28 mouse cellular contexts compared by ENCODE assay signal in genomic region chr1:110724900-110725299, GRCm38 (mm10).
"Had no signal": no experiment of that assay in that cellular context is flagged by ENCODE, and none has a peak within 500 bp of the region (broad histone marks: within the 10 kb centered on the region; RNA-seq: fewer than 3 reads in every experiment).

No protein-coding gene starts in this region.

- H3K4me1 ChIP-seq: embryonic facial prominence, embryonic 10.5 days; embryonic facial prominence, embryonic 12.5 days; embryonic facial prominence, embryonic 13.5 days; embryonic facial prominence, embryonic 15.5 days; forebrain, embryonic 10.5 days; forebrain, embryonic 12.5 days; forebrain, embryonic 13.5 days; forebrain, embryonic 15.5 days had no signal

- H3K36me3 ChIP-seq: embryonic facial prominence, embryonic 10.5 days; embryonic facial prominence, embryonic 12.5 days; embryonic facial prominence, embryonic 13.5 days; embryonic facial prominence, embryonic 15.5 days; forebrain, embryonic 10.5 days; forebrain, embryonic 12.5 days; forebrain, embryonic 15.5 days had no signal

- H3K4me3 ChIP-seq: embryonic facial prominence, embryonic 10.5 days; embryonic facial prominence, embryonic 12.5 days; embryonic facial prominence, embryonic 13.5 days; embryonic facial prominence, embryonic 15.5 days; erythroblast, embryonic 14.5 days; forebrain, embryonic 10.5 days; forebrain, embryonic 12.5 days; forebrain, embryonic 13.5 days; forebrain, embryonic 15.5 days; gastrocnemius, adult 2 months; heart, adult 2 months had no signal

- H3K27ac ChIP-seq: embryonic facial prominence, embryonic 10.5 days; embryonic facial prominence, embryonic 12.5 days; embryonic facial prominence, embryonic 13.5 days; embryonic facial prominence, embryonic 15.5 days; forebrain, embryonic 10.5 days; forebrain, embryonic 12.5 days; forebrain, embryonic 13.5 days; forebrain, embryonic 15.5 days; gastrocnemius, adult 2 months; heart, adult 2 months had no signal

- H3K27me3 ChIP-seq: embryonic facial prominence, embryonic 12.5 days; embryonic facial prominence, embryonic 13.5 days; embryonic facial prominence, embryonic 15.5 days; forebrain, embryonic 12.5 days; forebrain, embryonic 13.5 days; forebrain, embryonic 15.5 days had no signal

- H3K9me3 ChIP-seq: embryonic facial prominence, embryonic 10.5 days; embryonic facial prominence, embryonic 12.5 days; embryonic facial prominence, embryonic 13.5 days; embryonic facial prominence, embryonic 15.5 days; forebrain, embryonic 10.5 days; forebrain, embryonic 12.5 days; forebrain, embryonic 13.5 days; forebrain, embryonic 15.5 days had no signal

- DNase-seq: cerebellum, adult 8-10 months; cerebellum, adult 9-10 months; cerebellum, adult 9-11 months; cerebellum, postnatal 10 days; cerebellum, postnatal 14 days; cerebellum, postnatal 25 days; cerebellum, postnatal 36 days; embryo, embryonic 11 days; forebrain, postnatal 0 days; gastrocnemius, adult 2 months; gastrocnemius, postnatal 10 days; gastrocnemius, postnatal 14 days; gastrocnemius, postnatal 25 days; gastrocnemius, postnatal 36 days; heart, adult 11 months; heart, adult 18-20 months; heart, adult 2 months had no signal

- ATAC-seq: forebrain, embryonic 13.5 days; forebrain, embryonic 14.5 days; forebrain, embryonic 15.5 days; forebrain, embryonic 16.5 days; forebrain, postnatal 0 days had no signal
